Mouse (Mus musculus) testis, postnatal 14 days (tissue): ENCODE measurements around the gene Hdx.

ENCODE experiments used
- DNase-seq: peaks from one replicate; pipeline ENCODE4 v3.0.0; 2021; ENCODE audit warnings: low spot score

The Hdx gene

DNA sequence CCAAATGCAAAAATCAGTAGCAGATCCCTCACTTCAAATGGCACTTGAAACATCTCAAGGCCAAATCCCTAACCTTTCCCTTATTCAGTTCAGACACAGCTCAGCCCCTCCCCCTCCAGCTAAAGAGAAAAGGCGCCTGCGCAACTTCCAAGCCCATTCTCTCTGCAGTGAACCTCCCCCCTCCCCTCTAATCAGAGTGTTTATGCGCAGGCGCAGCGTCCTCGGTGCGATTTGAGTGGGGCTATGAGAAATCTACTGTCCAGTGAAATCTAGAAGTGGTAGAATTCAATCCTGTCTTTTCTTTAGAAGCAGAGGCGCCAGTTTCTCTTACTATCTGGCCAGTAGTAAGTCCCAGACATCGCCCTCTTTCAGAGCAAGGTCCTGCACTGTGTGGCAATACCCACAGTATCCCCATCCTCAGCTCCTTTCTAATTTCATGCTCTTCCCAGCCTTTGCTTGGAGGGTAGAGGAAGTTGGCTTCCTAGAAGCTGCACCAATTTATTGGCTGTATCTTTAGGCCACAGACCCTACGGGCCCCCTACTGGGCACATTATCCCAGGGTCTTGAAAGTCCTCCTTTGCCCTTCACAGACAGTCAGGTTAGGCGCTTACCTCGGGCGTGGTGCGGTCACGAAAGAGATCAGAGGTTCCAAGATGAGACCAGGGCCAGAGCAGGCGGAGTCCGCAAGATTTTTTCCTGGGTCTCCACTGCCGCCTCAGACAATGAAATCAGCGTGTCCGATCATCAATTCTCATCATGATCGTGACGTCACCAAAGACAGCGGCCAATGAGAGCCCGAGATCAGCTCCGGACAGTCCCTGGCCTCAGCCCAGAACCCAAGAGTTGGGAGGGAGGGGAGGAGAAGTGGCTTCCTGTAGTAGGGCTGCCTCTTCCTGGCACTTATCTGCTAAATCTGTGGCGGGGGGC lies at the start of gene Hdx:
Gene Hdx (minus strand): TSS at position 724 of the 927 bp plus-strand sequence.
- DNase-seq: peak; percentile 52

DNA sequence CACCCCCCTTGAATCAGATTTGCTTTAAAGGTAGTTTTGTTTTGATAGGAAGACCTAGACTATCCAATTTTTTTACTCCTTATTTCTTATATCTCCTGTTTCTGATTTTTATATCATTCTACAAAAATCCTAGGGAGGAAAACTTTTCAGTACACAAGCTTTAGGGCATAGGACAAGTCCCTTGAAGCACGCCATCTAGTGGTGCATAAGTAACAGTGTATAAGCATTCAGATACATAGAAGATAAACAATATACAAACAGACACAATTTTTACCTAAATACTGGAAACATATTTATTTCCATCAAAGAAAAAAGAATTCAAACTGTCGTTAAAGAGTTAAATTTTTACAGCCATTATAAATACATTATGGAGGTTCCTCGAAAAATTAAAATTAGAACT lies 11.2 kb downstream of the Hdx start:
- DNase-seq: no peak

DNA sequence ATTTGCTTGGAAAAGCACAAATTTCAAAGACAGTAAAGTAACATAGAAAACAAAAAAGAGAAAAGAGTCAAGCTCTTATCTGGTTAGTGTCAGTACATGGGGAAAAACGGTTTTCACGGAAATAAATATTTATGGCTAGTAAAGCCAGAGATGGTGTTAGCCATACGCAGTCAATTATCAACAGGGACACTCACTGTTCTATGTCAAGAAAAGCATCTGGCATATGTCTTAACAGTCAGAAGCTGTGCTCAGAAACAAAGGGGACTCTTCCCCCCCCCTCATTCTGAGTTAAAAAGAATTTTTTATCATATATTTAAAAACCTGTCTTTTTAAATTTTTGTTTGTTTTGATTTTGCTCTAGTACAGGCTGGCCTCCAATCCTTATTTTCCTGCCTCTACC lies 25.2 kb downstream of the Hdx start:
- DNase-seq: no peak

DNA sequence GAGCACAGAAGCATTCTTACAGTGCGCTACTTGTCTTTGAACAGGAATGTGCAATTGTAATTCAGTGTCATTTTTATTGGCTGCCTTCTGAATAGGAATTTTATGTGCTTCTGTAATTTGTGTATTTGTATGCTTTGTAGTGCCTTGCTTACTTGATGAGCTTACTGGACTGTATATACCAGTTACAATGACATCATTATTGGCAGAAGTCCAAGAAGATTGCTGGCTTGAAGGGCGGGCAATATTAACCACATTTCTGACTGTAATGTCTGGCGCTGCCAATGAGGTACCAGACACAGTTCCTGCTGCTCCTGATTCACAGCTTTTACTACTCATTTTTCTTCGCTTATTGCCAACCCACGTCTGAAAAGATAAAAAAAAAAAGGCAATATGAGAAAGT lies 36.5 kb downstream of the Hdx start:
- DNase-seq: no peak

DNA sequence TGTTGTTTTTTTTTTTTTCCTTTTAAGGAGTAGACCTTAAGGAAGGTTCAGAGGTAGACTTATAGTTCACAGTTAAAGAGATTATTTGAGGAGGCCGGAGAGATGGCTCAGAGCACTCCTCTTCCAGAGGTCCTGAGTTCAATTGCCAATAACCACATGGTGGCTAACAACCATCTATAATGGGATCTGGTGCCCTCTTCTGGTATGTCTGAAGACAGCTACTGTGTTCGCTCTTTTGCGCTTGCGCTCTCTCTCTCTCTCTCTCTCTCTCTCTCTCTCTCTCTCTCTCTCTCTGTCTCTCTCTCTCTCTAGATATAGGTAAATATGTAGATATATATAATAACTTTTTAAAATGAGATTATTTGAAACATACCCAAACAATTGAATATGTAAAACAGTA lies 38.2 kb downstream of the Hdx start:
- no peak for DNase-seq

DNA sequence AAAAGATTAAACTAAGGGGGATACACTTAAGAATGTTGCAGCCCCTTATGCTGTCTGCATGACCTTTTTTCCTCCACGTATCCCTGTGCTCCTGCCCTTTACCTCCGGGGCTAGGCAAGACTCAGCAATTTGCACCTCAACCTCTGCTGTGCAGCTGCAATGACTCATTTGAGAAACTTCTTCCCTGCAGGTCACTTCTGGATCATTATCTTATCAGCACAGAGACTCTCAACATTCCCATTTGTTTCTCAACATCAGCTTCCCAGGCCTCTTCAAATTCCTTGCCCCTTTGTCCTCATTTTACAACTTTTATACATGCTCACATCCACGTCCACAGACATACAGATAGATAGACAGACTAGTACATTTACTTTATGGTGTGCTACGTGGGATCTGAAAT lies 51.9 kb downstream of the Hdx start:
- no peak for DNase-seq

DNA sequence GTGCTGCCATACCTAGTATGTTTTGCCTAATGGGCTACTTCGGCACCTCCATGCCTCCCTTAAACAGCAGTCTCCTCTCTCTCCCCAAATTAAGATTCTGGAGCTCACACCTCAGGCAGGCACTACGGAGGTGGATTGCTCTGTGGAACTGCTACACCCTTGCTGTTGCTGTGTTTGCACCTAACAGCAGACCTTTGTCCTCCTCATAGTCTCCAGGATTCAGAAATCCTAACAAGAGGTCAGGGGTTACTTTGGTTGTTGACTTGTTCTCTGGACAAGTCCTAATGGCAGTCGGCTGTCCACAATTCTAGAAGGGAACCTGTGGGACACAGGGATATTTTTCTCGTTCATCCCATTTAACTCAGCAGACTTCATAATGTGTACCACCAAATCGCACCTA lies 56.3 kb downstream of the Hdx start:
- DNase-seq: no peak

DNA sequence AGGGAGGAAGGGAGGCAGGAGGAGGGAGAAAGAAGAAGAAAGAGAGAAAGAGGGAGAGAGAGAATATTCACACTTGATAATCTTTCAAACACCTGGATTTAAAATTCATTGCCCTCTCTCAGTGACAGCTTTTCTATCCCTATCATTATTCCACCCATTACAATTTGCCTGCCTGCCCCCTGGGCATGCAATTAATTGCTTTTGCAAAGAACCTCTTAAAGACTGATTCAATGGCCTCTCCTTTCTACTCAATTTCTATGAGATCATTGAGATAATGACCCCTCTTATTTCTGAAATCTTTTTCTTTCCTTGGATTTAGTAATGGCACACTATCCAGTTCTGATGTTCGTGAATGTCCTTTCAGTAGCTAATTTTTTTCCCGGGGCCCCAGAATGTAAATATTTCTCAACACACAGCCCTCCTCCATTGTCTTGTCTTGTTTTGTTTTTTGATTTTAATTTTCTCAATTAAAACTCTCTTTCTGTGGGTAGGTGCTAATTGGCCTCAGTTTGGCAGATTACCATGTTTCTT lies 99.2 kb downstream of the Hdx start:
- DNase-seq: no peak

DNA sequence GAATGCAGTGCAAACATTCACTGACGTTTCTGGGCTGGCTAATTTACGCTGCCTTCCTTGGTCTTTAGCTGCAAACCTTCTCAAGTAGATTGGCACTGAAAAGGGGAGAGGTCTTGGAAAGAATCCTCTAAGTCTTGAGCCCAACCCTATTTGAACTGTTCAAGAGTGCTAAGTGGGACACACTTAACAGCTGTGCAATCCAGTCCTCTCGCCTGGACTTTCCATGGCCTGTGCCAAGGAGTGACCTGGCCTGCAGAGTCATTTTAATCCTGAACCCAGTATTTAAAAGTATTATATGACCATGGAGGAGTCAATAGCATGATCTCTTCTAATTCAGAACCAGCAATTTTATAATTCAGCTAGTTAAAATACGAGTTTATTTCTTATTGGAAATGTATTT lies 109.3 kb downstream of the Hdx start:
- DNase-seq: no peak

DNA sequence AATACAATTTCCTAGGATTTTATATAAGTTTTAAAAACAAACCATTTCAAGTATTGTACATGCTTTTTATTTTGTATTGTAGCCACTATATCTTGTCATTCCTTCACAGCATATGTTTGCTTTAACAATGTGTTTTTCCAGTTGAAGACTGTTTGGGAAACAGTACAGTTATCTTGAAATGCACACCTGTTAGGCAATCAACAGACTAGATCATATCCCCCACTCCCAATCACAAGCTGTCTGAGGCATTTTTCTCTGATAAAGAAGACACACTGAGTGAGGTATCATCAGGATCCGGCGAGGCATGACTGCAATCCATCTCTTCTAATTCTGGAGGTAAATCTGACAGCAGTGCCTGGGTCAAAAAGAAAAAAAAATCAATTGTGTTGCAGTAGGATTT lies 119.8 kb downstream of the Hdx start:
- DNase-seq: no peak

DNA sequence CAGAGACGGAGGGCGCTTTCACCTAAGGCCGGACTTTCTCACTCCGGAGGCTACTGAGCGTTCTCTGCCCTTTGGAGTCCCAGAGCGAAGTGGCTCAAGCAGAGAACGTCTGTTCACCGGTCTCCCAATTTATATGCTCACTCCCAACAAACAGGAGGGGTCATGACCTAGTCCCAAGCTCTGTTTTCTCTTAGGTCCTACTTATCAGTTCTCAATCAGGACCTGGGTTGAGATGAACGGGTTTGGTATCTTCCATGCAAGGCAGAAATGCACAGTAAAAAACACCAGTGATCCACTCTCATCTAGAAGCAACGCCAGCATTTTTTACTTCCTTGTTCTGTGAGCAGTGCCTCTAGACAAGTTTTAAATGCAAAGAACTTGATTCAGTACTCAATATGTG lies 159.0 kb downstream of the Hdx start, which contains the start of gene Rps6ka6:
Gene Rps6ka6 (minus strand): TSS at position 101 of the 400 bp plus-strand sequence.
- DNase-seq: no peak
